In the genomic region with DNA sequence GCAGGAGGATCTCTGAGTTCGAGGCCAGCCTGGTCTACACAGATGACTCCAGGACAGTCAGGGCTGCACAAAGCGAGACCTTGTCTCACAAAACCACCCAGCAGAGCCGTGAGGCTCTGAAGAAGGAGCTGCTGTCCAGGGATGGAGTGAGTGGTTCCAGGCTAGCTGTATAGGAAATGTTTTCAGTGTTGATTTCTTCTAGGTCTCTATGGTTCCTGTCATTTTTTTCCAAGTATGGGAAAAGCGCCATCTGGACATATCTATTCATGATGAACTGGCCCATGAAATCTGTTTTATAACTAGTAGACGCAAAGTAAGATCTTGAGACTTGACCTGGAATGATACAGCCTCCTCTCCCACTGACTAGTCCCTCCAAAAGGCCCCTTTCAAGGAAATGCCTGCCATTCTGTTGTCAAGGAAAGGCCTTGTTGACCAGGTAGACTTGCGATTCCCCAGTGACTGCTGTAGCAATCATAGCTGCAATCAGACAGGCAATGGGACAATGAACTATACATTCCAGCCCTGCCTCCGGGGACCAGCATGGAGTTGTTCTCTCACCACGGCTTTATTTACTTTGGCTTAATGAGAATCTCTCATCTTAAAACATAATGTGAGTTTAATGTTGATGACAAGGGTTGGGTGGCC, we compare ENCODE assay signal across 13 mouse cellular contexts. TPM values are rescaled to one million over a fixed set of nuclear protein-coding genes. Genes with fewer than 3 reads are reported as not detected.
DNase-seq lines count a peak whose midpoint lies in the region; ATAC-seq and TF ChIP-seq lines count a peak whose summit lies in the region.
"Had no signal": no experiment of that assay in that cellular context is flagged by ENCODE, and none has a peak within 500 bp of the region (broad histone marks: within the 10 kb centered on the region; RNA-seq: fewer than 3 reads in every experiment).

No protein-coding gene starts in this region.

- no peak overlapping the region for H3K4me2 ChIP-seq in heart, embryonic 12.5 days
- no peak overlapping the region for H3K4me2 ChIP-seq in kidney, postnatal 0 days (ENCODE audit: low read length)
- no peak overlapping the region for H3K4me2 ChIP-seq in embryonic facial prominence, embryonic 13.5 days
- H3K4me2 ChIP-seq in limb, embryonic 13.5 days (replicated peaks): peak overlapping the region; percentile 34; the same call in 1 of the 2 replicates
- H3K4me2 ChIP-seq: hindbrain, embryonic 12.5 days; liver, embryonic 12.5 days; neural tube, embryonic 12.5 days had no signal

- H3K9ac ChIP-seq in heart, embryonic 12.5 days: no peak overlapping the region
- no peak overlapping the region for H3K9ac ChIP-seq in kidney, postnatal 0 days (ENCODE audit: low read depth, low read length)
- H3K9ac ChIP-seq in embryonic facial prominence, embryonic 13.5 days: no peak overlapping the region
- no peak overlapping the region for H3K9ac ChIP-seq in limb, embryonic 13.5 days
- H3K9ac ChIP-seq: hindbrain, embryonic 12.5 days; liver, embryonic 12.5 days; neural tube, embryonic 12.5 days had no signal

- 64% methylated on average over 8 of the region's 8 CpGs for WGBS in heart, embryonic 12.5 days
- WGBS in kidney, postnatal 0 days: 61% methylated on average over 8 of the region's 8 CpGs
- WGBS in embryonic facial prominence, embryonic 13.5 days: 73% methylated on average over 8 of the region's 8 CpGs
- 60% methylated on average over 8 of the region's 8 CpGs for WGBS in limb, embryonic 13.5 days

- H3K36me3 ChIP-seq in heart, embryonic 12.5 days: no peaks in the 10 kb centered on the region
- H3K36me3 ChIP-seq in kidney, postnatal 0 days (ENCODE audit: insufficient read depth, low read length): no peaks in the 10 kb centered on the region
- no peaks in the 10 kb centered on the region for H3K36me3 ChIP-seq in embryonic facial prominence, embryonic 13.5 days
- no peaks in the 10 kb centered on the region for H3K36me3 ChIP-seq in limb, embryonic 13.5 days
- H3K36me3 ChIP-seq: hindbrain, embryonic 12.5 days; liver, embryonic 12.5 days; neural tube, embryonic 12.5 days had no signal

- ATAC-seq in heart, embryonic 12.5 days (ENCODE audit: insufficient number of reproducible peaks, low FRiP score): peak; percentile 49; the same call in 1 of the 2 replicates
- peak; percentile 50; the same call in 1 of the 2 replicates for ATAC-seq in kidney, postnatal 0 days (replicated peaks; ENCODE audit: low FRiP score, low read depth)
- no peak for ATAC-seq in embryonic facial prominence, embryonic 13.5 days (ENCODE audit: insufficient number of reproducible peaks, insufficient read depth, low FRiP score, low TSS enrichment, low read depth)
- ATAC-seq in limb, embryonic 13.5 days (ENCODE audit: low FRiP score, low read depth): peak; percentile 14; the same call in 1 of the 2 replicates
- no peak for ATAC-seq in megakaryocyte, adult 5-6 weeks (ENCODE audit: poor library complexity, severe bottlenecking)
- ATAC-seq: CD4-positive, CD25-positive, alpha-beta regulatory T cell, adult 4 months; liver, embryonic 12.5 days had no signal

- no peak for TF ChIP-seq CTCF in kidney, postnatal 0 days (IDR thresholded peaks at IDR 0.05; ENCODE audit: low read depth)

- DNase-seq in heart, adult 9 months (ENCODE audit: low spot score in 2 of 2): no peak
- DNase-seq in kidney, postnatal 0 days (ENCODE audit: low spot score): peak; percentile 95
- DNase-seq in kidney, postnatal 14 days: no peak
- no peak for DNase-seq in adrenal gland, adult 8-10 months
- DNase-seq: adrenal gland, postnatal 14 days had no signal

- no peaks in the 10 kb centered on the region for H3K9me3 ChIP-seq in heart, embryonic 12.5 days (replicated peaks)
- H3K9me3 ChIP-seq in kidney, postnatal 0 days (replicated peaks; ENCODE audit: low read length): no peaks in the 10 kb centered on the region
- H3K9me3 ChIP-seq in embryonic facial prominence, embryonic 13.5 days: no peaks in the 10 kb centered on the region
- no peaks in the 10 kb centered on the region for H3K9me3 ChIP-seq in limb, embryonic 13.5 days
- H3K9me3 ChIP-seq: hindbrain, embryonic 12.5 days; liver, embryonic 12.5 days; neural tube, embryonic 12.5 days had no signal

- peaks cover 19% of the 10 kb centered on the region for H3K4me1 ChIP-seq in heart, embryonic 12.5 days (replicated peaks)
- no peaks in the 10 kb centered on the region for H3K4me1 ChIP-seq in kidney, postnatal 0 days (replicated peaks; ENCODE audit: insufficient read depth, low read length)
- H3K4me1 ChIP-seq in embryonic facial prominence, embryonic 13.5 days: peaks cover 18% of the 10 kb centered on the region
- H3K4me1 ChIP-seq in limb, embryonic 13.5 days: peaks cover 49% of the 10 kb centered on the region
- H3K4me1 ChIP-seq: liver, embryonic 12.5 days; neural tube, embryonic 12.5 days had no signal

- H3K27ac ChIP-seq in heart, embryonic 12.5 days (ENCODE audit: poor library complexity, severe bottlenecking): peak overlapping the region; percentile 69
- peak overlapping the region; percentile 71 for H3K27ac ChIP-seq in kidney, postnatal 0 days
- peak overlapping the region; percentile 63; the same call in 1 of the 2 replicates for H3K27ac ChIP-seq in embryonic facial prominence, embryonic 13.5 days
- peak overlapping the region; percentile 89 for H3K27ac ChIP-seq in limb, embryonic 13.5 days
- H3K27ac ChIP-seq: liver, embryonic 12.5 days; neural tube, embryonic 12.5 days had no signal

- H3K27me3 ChIP-seq in heart, embryonic 12.5 days (replicated peaks): no peaks in the 10 kb centered on the region
- no peaks in the 10 kb centered on the region for H3K27me3 ChIP-seq in kidney, postnatal 0 days (ENCODE audit: insufficient read depth, low read length)
- H3K27me3 ChIP-seq in embryonic facial prominence, embryonic 13.5 days: no peaks in the 10 kb centered on the region
- no peaks in the 10 kb centered on the region for H3K27me3 ChIP-seq in limb, embryonic 13.5 days
- H3K27me3 ChIP-seq: hindbrain, embryonic 12.5 days; neural tube, embryonic 12.5 days had no signal

- H3K4me3 ChIP-seq in heart, embryonic 12.5 days: no peak overlapping the region
- no peak overlapping the region for H3K4me3 ChIP-seq in kidney, postnatal 0 days (replicated peaks; ENCODE audit: low read depth, low read length)
- no peak overlapping the region for H3K4me3 ChIP-seq in embryonic facial prominence, embryonic 13.5 days
- no peak overlapping the region for H3K4me3 ChIP-seq in limb, embryonic 13.5 days
- H3K4me3 ChIP-seq: hindbrain, embryonic 12.5 days; liver, embryonic 12.5 days; neural tube, embryonic 12.5 days had no signal

RNA-seq across cellular contexts. Expression of a gene that starts 28.8 kb away (rescaled TPM):
- polyA plus RNA-seq in heart, embryonic 12.5 days (2016; fragmentation: Nextera tagmentation; extraction: Ambion mirVana): 6.8 and 7.1 TPM in 2 replicates
- 5.1 and 5.3 TPM in 2 replicates for polyA plus RNA-seq in kidney, postnatal 0 days (2015; fragmentation: Nextera tagmentation; extraction: Ambion mirVana)
- 9.9 and 10.0 TPM in 2 replicates for polyA plus RNA-seq in embryonic facial prominence, embryonic 13.5 days (2015; fragmentation: Nextera tagmentation; extraction: Ambion mirVana)
- 10.2 and 11.0 TPM in 2 replicates for polyA plus RNA-seq in limb, embryonic 13.5 days (2015; fragmentation: Nextera tagmentation; extraction: Ambion mirVana)
- total RNA-seq in adrenal gland, adult 8-10 months (2022): 10 to 100 TPM; 10.8 to 13.6 (median 12.1) TPM
- 8.6 and 11.2 TPM in 2 replicates for total RNA-seq in megakaryocyte, adult 5-6 weeks (2015)
- 13.4 and 15.1 TPM in 2 replicates for total RNA-seq in megakaryocyte, adult 5-6 weeks (2017)

RNA-seq across cellular contexts. Expression of a gene that starts 50.8 kb away (rescaled TPM):
- 23.2 and 27.6 TPM in 2 replicates for polyA plus RNA-seq in heart, embryonic 12.5 days (2016; fragmentation: Nextera tagmentation; extraction: Ambion mirVana)
- 30.5 and 30.6 TPM in 2 replicates for polyA plus RNA-seq in kidney, postnatal 0 days (2015; fragmentation: Nextera tagmentation; extraction: Ambion mirVana)
- 29.7 and 32.7 TPM in 2 replicates for polyA plus RNA-seq in embryonic facial prominence, embryonic 13.5 days (2015; fragmentation: Nextera tagmentation; extraction: Ambion mirVana)
- polyA plus RNA-seq in limb, embryonic 13.5 days (2015; fragmentation: Nextera tagmentation; extraction: Ambion mirVana): 28.4 and 28.6 TPM in 2 replicates
- total RNA-seq in adrenal gland, adult 8-10 months (2022): 10 to 100 TPM; 19.0 to 22.6 (median 20.6) TPM
- total RNA-seq in megakaryocyte, adult 5-6 weeks (2015): 5.8 and 17.2 TPM in 2 replicates
- total RNA-seq in megakaryocyte, adult 5-6 weeks (2017): 11.1 and 13.2 TPM in 2 replicates

Comparison
In these comparisons a context has a peak if more than half of its experiments do, and no peak if none do; other contexts are left out.
1. ATAC-seq: peak in heart, embryonic 12.5 days (single experiment), kidney, postnatal 0 days (single experiment) and limb, embryonic 13.5 days (single experiment); none in embryonic facial prominence, embryonic 13.5 days (single experiment) and megakaryocyte, adult 5-6 weeks (single experiment).
2. Peak in every context shown above with its lines, with median percentiles within 50 percentile points of each other: H3K27ac ChIP-seq.